Comparison of ENCODE assay signal across 8 mouse cellular contexts in genomic region chr19:43879401-43880212, GRCm38 (mm10).
DNase-seq lines count a peak whose midpoint lies in the region; ATAC-seq and TF ChIP-seq lines count a peak whose summit lies in the region.

No protein-coding gene starts in this region.

- peak overlapping the region; percentile 75 for H3K4me2 ChIP-seq in hindbrain, embryonic 11.5 days (replicated peaks; ENCODE audit: low read depth, low read length)

- H3K4me3 ChIP-seq in hindbrain, embryonic 11.5 days (ENCODE audit: low read depth, low read length), result peak overlapping the region; percentile 70
- peak overlapping the region; percentile 69 for H3K4me3 ChIP-seq in left cerebral cortex, adult 2 months

- H3K27me3 ChIP-seq in hindbrain, embryonic 11.5 days (ENCODE audit: control insufficient read depth, insufficient read depth, low read length), result no peaks in the 10 kb centered on the region

- intact Hi-C loops in left cerebral cortex, adult 2 months (cut with DNase I), result loop anchor here (5.0 kb wide), 1 partner anchor 58 kb away; no protein-coding TSS in a partner anchor

- H3K27ac ChIP-seq in hindbrain, embryonic 11.5 days (ENCODE audit: low read depth, low read length), result peak overlapping the region; percentile 88
- H3K27ac ChIP-seq in left cerebral cortex, adult 2 months, result peak overlapping the region; percentile 67

- H3K36me3 ChIP-seq in hindbrain, embryonic 11.5 days (ENCODE audit: control insufficient read depth, insufficient read depth, low read length), result no peaks in the 10 kb centered on the region

- peak; percentile 88 for ATAC-seq in hindbrain, embryonic 11.5 days (ENCODE audit: low FRiP score)

- WGBS in hindbrain, embryonic 11.5 days, result 2% methylated on average over 40 of the region's 41 CpGs

- DNase-seq in ZHBTc4 (ENCODE audit: low read depth, low spot score), result peak; percentile 95
- DNase-seq in cerebellum, adult 9-11 months, result peak; percentile 69
- peak; percentile 32 to 58 for DNase-seq in frontal cortex, postnatal 14 days (ENCODE audit: low spot score in 2 of 2)
- DNase-seq in hindbrain, embryonic 11.5 days (ENCODE audit: low spot score), result peak; percentile 92
- DNase-seq in left cerebral cortex, adult 2 months (ENCODE audit: extremely low spot score in 1 of 2, low spot score in 2 of 2), result peak; percentile 42 to 59
- peak; percentile 57 for DNase-seq in lung, postnatal 36 days
- peak; percentile 82 to 85 for DNase-seq in right cerebral cortex, postnatal 10 days (ENCODE audit: low spot score in 2 of 2)
- no peak for DNase-seq in spleen, postnatal 14 days (ENCODE audit: low spot score in 2 of 2)

- H3K9me3 ChIP-seq in hindbrain, embryonic 11.5 days (ENCODE audit: control insufficient read depth, low read length), result no peaks in the 10 kb centered on the region

- TF ChIP-seq CTCF in left cerebral cortex, adult 2 months (IDR thresholded peaks at IDR 0.05), result no peak

- peaks cover 6% of the 10 kb centered on the region; the same call in 1 of the 2 replicates for H3K4me1 ChIP-seq in hindbrain, embryonic 11.5 days (replicated peaks; ENCODE audit: control insufficient read depth, insufficient read depth, low read length)

- peak overlapping the region; percentile 88 for H3K9ac ChIP-seq in hindbrain, embryonic 11.5 days (ENCODE audit: low read depth, low read length)

Comparison
In these comparisons a context has a peak if more than half of its experiments do, and no peak if none do; other contexts are left out.
1. DNase-seq: peak in ZHBTc4 (single experiment), cerebellum, adult 9-11 months (single experiment), frontal cortex, postnatal 14 days (2 of 2), hindbrain, embryonic 11.5 days (single experiment), left cerebral cortex, adult 2 months (2 of 2), lung, postnatal 36 days (single experiment) and right cerebral cortex, postnatal 10 days (2 of 2); none in spleen, postnatal 14 days (0 of 2).